Mouse (Mus musculus) small intestine, adult 2 months (tissue): ENCODE measurements at regions not wholly inside any gene's neighbourhood (a gene's known extent, or its start where the extent isn't known, plus 50 kb on each side); places are given as distances from the start of the nearest gene placed in this dataset.

Source experiments
- CTCF ChIP-seq: fragments of 200-500 bp; IDR thresholded peaks from 2 replicates; pipeline ENCODE4 v1.5.1; 2012; ENCODE audit warnings: low read depth, mild to moderate bottlenecking, control low read depth, inconsistent platforms, low read length, moderate library complexity, mixed read lengths; ENCODE audit not compliant: insufficient replicate concordance, insufficient read length; ENCODE audit errors: extremely low read depth
- POLR2A ChIP-seq: fragments of 200-500 bp; IDR thresholded peaks from 2 replicates; pipeline ENCODE4 v1.6.1; 2012; ENCODE audit warnings: low read depth, mild to moderate bottlenecking, control low read depth, inconsistent platforms, low read length, moderate library complexity

DNA sequence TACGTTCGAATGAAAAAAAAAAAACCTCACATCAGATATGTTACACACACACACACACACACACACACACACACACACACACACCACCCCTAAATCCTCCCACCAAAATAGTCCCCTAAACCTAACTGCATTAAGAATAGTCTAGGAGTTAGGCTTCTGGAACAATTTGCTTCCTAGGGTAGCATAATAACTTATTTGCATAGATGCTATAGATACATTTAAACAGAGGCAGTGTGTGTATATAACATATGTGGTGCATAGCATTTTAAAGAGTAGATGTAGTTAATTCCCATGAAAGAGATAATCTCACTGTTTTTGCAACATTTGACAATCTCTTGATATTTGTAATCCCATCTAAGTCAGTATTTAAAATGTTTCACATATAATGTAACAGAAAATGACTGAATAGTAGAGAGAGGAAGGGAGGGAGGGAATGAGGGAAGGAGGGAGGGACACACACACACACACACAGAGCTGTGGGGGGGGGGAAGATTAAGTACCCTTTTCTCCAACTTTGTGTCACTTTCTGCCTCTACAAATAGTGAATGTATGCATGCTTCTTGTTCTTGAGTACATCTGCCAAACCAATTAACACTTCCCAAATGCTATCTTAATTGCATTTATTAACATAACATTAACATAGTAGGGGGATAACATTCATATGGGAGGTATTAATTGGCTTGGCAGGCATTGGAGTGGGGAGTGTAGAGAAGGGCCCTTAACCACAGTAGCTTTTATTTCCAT lies 127.7 kb upstream of the Tle1 start:
- no peak for TF ChIP-seq CTCF
- TF ChIP-seq POLR2A, result no peak
